Comparison of ENCODE assay signal across 7 mouse cellular contexts in the genomic region with DNA sequence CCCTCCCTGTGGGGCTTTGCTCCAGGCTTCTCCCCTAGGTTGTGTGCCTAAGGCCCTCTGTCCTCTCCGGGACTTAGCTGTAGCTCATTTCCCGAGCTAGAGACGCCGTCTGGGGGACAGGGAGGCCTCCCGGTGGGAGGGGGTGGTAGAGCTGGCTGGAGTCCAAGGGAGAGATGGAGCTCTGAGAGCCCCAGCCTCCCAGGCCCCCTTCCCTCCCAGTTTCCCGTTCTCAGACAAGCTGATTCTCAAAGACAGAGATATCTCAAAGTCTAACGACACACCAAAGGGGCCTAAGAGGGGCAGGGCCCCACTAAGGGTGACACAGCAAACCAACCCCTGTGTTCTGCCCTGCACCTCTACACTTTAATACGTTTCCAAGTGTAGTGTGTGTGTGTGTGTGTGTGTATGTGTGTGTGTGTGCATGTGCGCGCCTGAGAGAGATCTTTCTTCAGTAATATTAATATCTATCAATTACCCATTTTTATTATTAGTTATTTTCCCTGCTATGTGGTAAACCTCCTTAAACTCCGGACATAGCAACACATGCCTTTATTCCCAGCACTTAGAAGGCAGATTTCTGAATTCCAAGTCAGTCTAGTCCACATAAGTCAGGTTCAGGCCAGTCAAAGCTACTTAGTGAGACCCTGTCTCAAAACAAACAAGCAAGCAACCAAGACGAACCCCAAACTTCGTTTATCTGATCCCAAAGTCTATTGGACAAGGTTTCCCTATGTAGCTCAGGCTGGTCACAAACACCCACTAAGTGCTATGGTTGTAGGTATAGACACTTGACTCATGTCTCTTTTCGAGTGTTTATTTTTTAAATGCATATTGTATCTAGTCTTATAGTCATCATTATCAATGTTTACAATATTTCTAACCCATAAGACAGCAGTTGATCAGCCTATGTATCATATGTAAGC. TPM values are rescaled to one million over a fixed set of nuclear protein-coding genes. Genes with fewer than 3 reads are reported as not detected.
DNase-seq lines count a peak whose midpoint lies in the region; ATAC-seq and TF ChIP-seq lines count a peak whose summit lies in the region.

No protein-coding gene starts in this region.

- no peak for DNase-seq in spleen, adult 2 months (ENCODE audit: low read depth in 1 of 2, low spot score in 2 of 2)
- DNase-seq in spleen, adult 18-20 months = no peak
- peak; percentile 30 for DNase-seq in embryo, embryonic 11.5 days (ENCODE audit: low read depth, low spot score)
- peak; percentile 58 to 66 for DNase-seq in layer of hippocampus, postnatal 10 days (ENCODE audit: low spot score in 2 of 2)
- DNase-seq in adipocyte (ENCODE audit: low spot score) = no peak

- no peak for TF ChIP-seq POLR2A in spleen, adult 2 months (IDR thresholded peaks at IDR 0.05; ENCODE audit: low read depth, low read length)

- WGBS in spleen, adult 2 months = 43% methylated on average over 14 of the region's 14 CpGs
- 20% methylated on average over 14 of the region's 14 CpGs for WGBS in heart, embryonic 14.5 days

- H3K4me1 ChIP-seq in spleen, adult 2 months (ENCODE audit: control insufficient read depth, insufficient read depth, insufficient read length) = peaks cover 33% of the 10 kb centered on the region
- H3K4me1 ChIP-seq in heart, embryonic 14.5 days (ENCODE audit: control insufficient read depth in 2 of 2, insufficient read depth in 2 of 2, low read length in 2 of 2) = peaks cover 35 to 58% of the 10 kb centered on the region in 2 experiments

- H3K27me3 ChIP-seq in spleen, adult 2 months (ENCODE audit: control insufficient read depth, insufficient read depth, low read length) = no peaks in the 10 kb centered on the region
- H3K27me3 ChIP-seq in heart, embryonic 14.5 days (ENCODE audit: control insufficient read depth, insufficient read depth, low read length) = no peaks in the 10 kb centered on the region

- peak overlapping the region; percentile 92 for H3K4me2 ChIP-seq in heart, embryonic 14.5 days (ENCODE audit: low read length)

- TF ChIP-seq CTCF in spleen, adult 2 months (IDR thresholded peaks at IDR 0.05; ENCODE audit: extremely low read depth, insufficient read depth, insufficient read length, insufficient replicate concordance) = no peak

- no peaks in the 10 kb centered on the region for H3K36me3 ChIP-seq in spleen, adult 2 months (ENCODE audit: control insufficient read depth, insufficient read depth, low read length)
- H3K36me3 ChIP-seq in heart, embryonic 14.5 days (ENCODE audit: control insufficient read depth, insufficient read depth, low read length) = peaks cover 38% of the 10 kb centered on the region

- peaks cover 5% of the 10 kb centered on the region; the same call in 1 of the 2 replicates for H3K9me3 ChIP-seq in heart, embryonic 14.5 days (ENCODE audit: control insufficient read depth, low read length)

- peak; percentile 28; the same call in 1 of the 2 replicates for ATAC-seq in heart, embryonic 14.5 days (ENCODE audit: insufficient number of reproducible peaks, insufficient read depth, low FRiP score, low read depth)
- ATAC-seq in megakaryocyte progenitor cell, adult 5-6 weeks (replicated peaks; ENCODE audit: poor library complexity) = peak; percentile 35

- peak overlapping the region; percentile 82 for H3K9ac ChIP-seq in heart, embryonic 14.5 days (ENCODE audit: low read length)

- peak overlapping the region; percentile 47; the same call in 1 of the 2 replicates for H3K4me3 ChIP-seq in spleen, adult 2 months (ENCODE audit: extremely low read depth, insufficient read depth, insufficient read length)
- H3K4me3 ChIP-seq in heart, embryonic 14.5 days (ENCODE audit: control insufficient read depth in 1 of 2, insufficient read depth in 1 of 2, low read depth in 1 of 2, low read length in 2 of 2) = peak overlapping the region; percentile 47 to 55

- H3K27ac ChIP-seq in spleen, adult 2 months (ENCODE audit: insufficient read depth, low read length) = peak overlapping the region; percentile 33
- peak overlapping the region; percentile 96 to 99 for H3K27ac ChIP-seq in heart, embryonic 14.5 days (replicated peaks in 1 of 2; ENCODE audit: control insufficient read depth in 1 of 2, insufficient read depth in 1 of 2, low read depth in 2 of 2, low read length in 2 of 2)

RNA-seq across cellular contexts. Expression of a gene that starts 5.4 kb away (rescaled TPM):
- polyA plus RNA-seq in spleen, adult 2 months (2012; rRNA removed) = 1.2 and 1.9 TPM in 2 replicates
- polyA plus RNA-seq in heart, embryonic 14.5 days (2014; fragmentation: Nextera tagmentation; extraction: Ambion mirVana) = 43.7 and 51.6 TPM in 2 replicates
- total RNA-seq in layer of hippocampus, postnatal 10 days (2021) = 10 to 100 TPM in 1 of 2 experiments, 1 to 10 TPM in 1; 7.4 to 10.1 TPM
- total RNA-seq in megakaryocyte progenitor cell, adult 5-6 weeks (2015) = 1.6 and 2.1 TPM in 2 replicates
- total RNA-seq in megakaryocyte progenitor cell, adult 5-6 weeks (2017) = 0.21 and 0.78 TPM in 2 replicates

RNA-seq across cellular contexts. Expression of a gene that starts 17.0 kb away (rescaled TPM):
- polyA plus RNA-seq in spleen, adult 2 months (2012; rRNA removed) = not detected in 2 replicates
- polyA plus RNA-seq in heart, embryonic 14.5 days (2014; fragmentation: Nextera tagmentation; extraction: Ambion mirVana) = 0.16 and 0.23 TPM in 2 replicates
- 1 to 10 TPM; 4.1 to 5.0 TPM for total RNA-seq in layer of hippocampus, postnatal 10 days (2021)
- total RNA-seq in megakaryocyte progenitor cell, adult 5-6 weeks (2015) = 0.02 TPM in 1 of 2 replicates, not detected in the other
- total RNA-seq in megakaryocyte progenitor cell, adult 5-6 weeks (2017) = 0.25 TPM in 1 of 2 replicates, not detected in the other

RNA-seq across cellular contexts. Expression of a gene that starts 29.1 kb away (rescaled TPM):
- 212 and 265 TPM in 2 replicates for polyA plus RNA-seq in spleen, adult 2 months (2012; rRNA removed)
- 88.4 and 89.1 TPM in 2 replicates for polyA plus RNA-seq in heart, embryonic 14.5 days (2014; fragmentation: Nextera tagmentation; extraction: Ambion mirVana)
- total RNA-seq in layer of hippocampus, postnatal 10 days (2021) = 100 to 1,000 TPM; 142 to 148 TPM
- total RNA-seq in megakaryocyte progenitor cell, adult 5-6 weeks (2015) = 74.8 and 80.5 TPM in 2 replicates
- 68.3 and 78.9 TPM in 2 replicates for total RNA-seq in megakaryocyte progenitor cell, adult 5-6 weeks (2017)

Comparison
In these comparisons a context has a peak if more than half of its experiments do, and no peak if none do; other contexts are left out.
1. DNase-seq: peak in embryo, embryonic 11.5 days (single experiment) and layer of hippocampus, postnatal 10 days (2 of 2); none in spleen, adult 2 months (0 of 2), spleen, adult 18-20 months (0 of 2) and adipocyte (single experiment).
2. RNA of a gene that starts 17.0 kb away (total RNA-seq): 4.1 to 5.0 TPM in layer of hippocampus, postnatal 10 days; 0.02 to 0.25 TPM in megakaryocyte progenitor cell, adult 5-6 weeks; every median in the first group is over 4 times any median in the second.